Mouse (Mus musculus): Measurements from ENCODE around the gene Mogat1. TPM values are rescaled to one million over a fixed set of nuclear protein-coding genes. Genes with fewer than 3 reads are reported as not detected.

Mogat1 gene
- 0.23 and 0.73 TPM in 2 replicates for polyA plus RNA-seq (2012; rRNA removed)

GRCm38 (mm10) chr1:78510862-78511261, at the start of gene Mogat1:
Gene Mogat1, plus strand, starts transcription at chr1:78510991.

GRCm38 (mm10) chr1:78488752-78489492, 21.9 kb upstream of the Mogat1 start, which contains the start of gene Farsb:
Gene Farsb, minus strand, starts transcription at chr1:78488897.

GRCm38 (mm10) chr1:78511621-78512160, 900 bp downstream of the Mogat1 start, which contains the start of gene BC035947:
Gene BC035947, minus strand, starts transcription at chr1:78512158.

Other genes starting within 250 kb of the Mogat1 start
- 1.6 and 2.5 TPM in 2 replicates for gene Sgpp2, start 200.6 kb upstream of the Mogat1 start, polyA plus RNA-seq (2012; rRNA removed)
- 72.9 and 81.2 TPM in 2 replicates for gene Farsb, start 22.1 kb upstream of the Mogat1 start, polyA plus RNA-seq (2012; rRNA removed)
- 0.60 and 1.1 TPM in 2 replicates for gene BC035947, start 1.2 kb downstream of the Mogat1 start, polyA plus RNA-seq (2012; rRNA removed)
- 48.4 and 50.4 TPM in 2 replicates for gene Acsl3, start 146.8 kb downstream of the Mogat1 start, polyA plus RNA-seq (2012; rRNA removed)
- 9.1 and 10.0 TPM in 2 replicates for gene Utp14b, start 147.0 kb downstream of the Mogat1 start, polyA plus RNA-seq (2012; rRNA removed)

Measured in central nervous system, embryonic 11.5 days (tissue).